Mouse (Mus musculus): ENCODE results near the gene Ccdc181. TPM values are rescaled to one million over a fixed set of nuclear protein-coding genes. Genes with fewer than 3 reads are reported as not detected.

The Ccdc181 gene
- polyA plus RNA-seq, 1 experiment from 2014 or later, result 12.2 TPM

GRCm38 (mm10) chr1:164270941-164271340, 4.4 kb upstream of the Ccdc181 start:
- H3K36me3 ChIP-seq (ENCODE audit: control insufficient read depth, insufficient read depth, low read length), result no peaks in the 10 kb centered on the region
- H3K4me3 ChIP-seq (ENCODE audit: low read depth, low read length), result no peak overlapping the region
- WGBS, result 82% methylated on average over 7 of the region's 7 CpGs
- H3K9me3 ChIP-seq (ENCODE audit: control insufficient read depth, low read depth, low read length), result no peaks in the 10 kb centered on the region
- H3K27ac ChIP-seq (ENCODE audit: low read length), result no peak overlapping the region
- H3K9ac ChIP-seq (replicated peaks; ENCODE audit: low read depth, low read length), result no peak overlapping the region
- no peaks in the 10 kb centered on the region for H3K4me1 ChIP-seq (ENCODE audit: control insufficient read depth, insufficient read depth, low read length)
- H3K4me2 ChIP-seq (replicated peaks; ENCODE audit: low read depth, low read length), result no peak overlapping the region
- no peak for ATAC-seq (ENCODE audit: insufficient number of reproducible peaks, insufficient read depth, low FRiP score, low read depth)
- no peaks in the 10 kb centered on the region for H3K27me3 ChIP-seq (ENCODE audit: control insufficient read depth, insufficient read depth, low read length)

GRCm38 (mm10) chr1:164273659-164274058, 1.7 kb upstream of the Ccdc181 start:
- Histone ChIP-seq H3K27ac (ENCODE audit: low read length) (no peak overlapping the region), H3K36me3 (ENCODE audit: control insufficient read depth, insufficient read depth, low read length) (no peaks in the 10 kb centered on the region), H3K9ac (replicated peaks; ENCODE audit: low read depth, low read length) (no peak overlapping the region), H3K27me3 (ENCODE audit: control insufficient read depth, insufficient read depth, low read length) (no peaks in the 10 kb centered on the region), H3K9me3 (ENCODE audit: control insufficient read depth, low read depth, low read length) (no peaks in the 10 kb centered on the region), H3K4me3 (ENCODE audit: low read depth, low read length) (no peak overlapping the region), H3K4me1 (ENCODE audit: control insufficient read depth, insufficient read depth, low read length) (no peaks in the 10 kb centered on the region), H3K4me2 (replicated peaks; ENCODE audit: low read depth, low read length) (no peak overlapping the region)
- ATAC-seq (ENCODE audit: insufficient number of reproducible peaks, insufficient read depth, low FRiP score, low read depth), result no peak
- 75% methylated on average over 6 of the region's 6 CpGs for WGBS

- H3K4me2 ChIP-seq (replicated peaks; ENCODE audit: low read depth, low read length), result no peak overlapping the region
- H3K27me3 ChIP-seq (ENCODE audit: control insufficient read depth, insufficient read depth, low read length), result no peaks in the 10 kb centered on the region
- H3K9me3 ChIP-seq (ENCODE audit: control insufficient read depth, low read depth, low read length), result no peaks in the 10 kb centered on the region
- H3K36me3 ChIP-seq (ENCODE audit: control insufficient read depth, insufficient read depth, low read length), result no peaks in the 10 kb centered on the region
- H3K9ac ChIP-seq (replicated peaks; ENCODE audit: low read depth, low read length), result no peak overlapping the region
- H3K27ac ChIP-seq (ENCODE audit: low read length), result no peak overlapping the region
- H3K4me1 ChIP-seq (ENCODE audit: control insufficient read depth, insufficient read depth, low read length), result no peaks in the 10 kb centered on the region
- 88% methylated on average over 3 of the region's 3 CpGs for WGBS
- no peak overlapping the region for H3K4me3 ChIP-seq (ENCODE audit: low read depth, low read length)
- no peak for ATAC-seq (ENCODE audit: insufficient number of reproducible peaks, insufficient read depth, low FRiP score, low read depth)
Measured at GRCm38 (mm10) chr1:164276552-164276951, 1.2 kb downstream of the Ccdc181 start.

GRCm38 (mm10) chr1:164279332-164279731, 3.9 kb downstream of the Ccdc181 start:
- H3K4me2 ChIP-seq (replicated peaks; ENCODE audit: low read depth, low read length), result no peak overlapping the region
- no peaks in the 10 kb centered on the region for H3K9me3 ChIP-seq (ENCODE audit: control insufficient read depth, low read depth, low read length)
- no peak for ATAC-seq (ENCODE audit: insufficient number of reproducible peaks, insufficient read depth, low FRiP score, low read depth)
- H3K27me3 ChIP-seq (ENCODE audit: control insufficient read depth, insufficient read depth, low read length), result no peaks in the 10 kb centered on the region
- no peak overlapping the region for H3K9ac ChIP-seq (replicated peaks; ENCODE audit: low read depth, low read length)
- H3K4me1 ChIP-seq (ENCODE audit: control insufficient read depth, insufficient read depth, low read length), result no peaks in the 10 kb centered on the region
- H3K36me3 ChIP-seq (ENCODE audit: control insufficient read depth, insufficient read depth, low read length), result no peaks in the 10 kb centered on the region
- no peak overlapping the region for H3K27ac ChIP-seq (ENCODE audit: low read length)
- no peak overlapping the region for H3K4me3 ChIP-seq (ENCODE audit: low read depth, low read length)
- WGBS, result 69% methylated on average over 4 of the region's 4 CpGs

GRCm38 (mm10) chr1:164284007-164284406, 8.6 kb downstream of the Ccdc181 start:
- Histone ChIP-seq H3K4me3 (ENCODE audit: low read depth, low read length) (no peak overlapping the region), H3K27ac (ENCODE audit: low read length) (no peak overlapping the region), H3K4me1 (ENCODE audit: control insufficient read depth, insufficient read depth, low read length) (no peaks in the 10 kb centered on the region), H3K36me3 (ENCODE audit: control insufficient read depth, insufficient read depth, low read length) (no peaks in the 10 kb centered on the region), H3K4me2 (replicated peaks; ENCODE audit: low read depth, low read length) (no peak overlapping the region), H3K9me3 (ENCODE audit: control insufficient read depth, low read depth, low read length) (no peaks in the 10 kb centered on the region), H3K9ac (replicated peaks; ENCODE audit: low read depth, low read length) (no peak overlapping the region), H3K27me3 (ENCODE audit: control insufficient read depth, insufficient read depth, low read length) (no peaks in the 10 kb centered on the region)
- no peak for ATAC-seq (ENCODE audit: insufficient number of reproducible peaks, insufficient read depth, low FRiP score, low read depth)
- 87% methylated on average over 3 of the region's 3 CpGs for WGBS

GRCm38 (mm10) chr1:164287406-164287805, 12.0 kb downstream of the Ccdc181 start:
- H3K36me3 ChIP-seq (ENCODE audit: control insufficient read depth, insufficient read depth, low read length), result peaks cover 20% of the 10 kb centered on the region
- H3K27me3 ChIP-seq (ENCODE audit: control insufficient read depth, insufficient read depth, low read length), result no peaks in the 10 kb centered on the region
- H3K4me1 ChIP-seq (ENCODE audit: control insufficient read depth, insufficient read depth, low read length), result no peaks in the 10 kb centered on the region
- H3K4me3 ChIP-seq (ENCODE audit: low read depth, low read length), result no peak overlapping the region
- no peak overlapping the region for H3K27ac ChIP-seq (ENCODE audit: low read length)
- WGBS, result 66% methylated on average over 15 of the region's 15 CpGs
- no peak overlapping the region for H3K9ac ChIP-seq (replicated peaks; ENCODE audit: low read depth, low read length)
- ATAC-seq (ENCODE audit: insufficient number of reproducible peaks, insufficient read depth, low FRiP score, low read depth), result no peak
- H3K4me2 ChIP-seq (replicated peaks; ENCODE audit: low read depth, low read length), result no peak overlapping the region
- no peaks in the 10 kb centered on the region for H3K9me3 ChIP-seq (ENCODE audit: control insufficient read depth, low read depth, low read length)

GRCm38 (mm10) chr1:164292040-164292439, 16.7 kb downstream of the Ccdc181 start:
- H3K4me1 ChIP-seq (ENCODE audit: control insufficient read depth, insufficient read depth, low read length), result no peaks in the 10 kb centered on the region
- H3K27me3 ChIP-seq (ENCODE audit: control insufficient read depth, insufficient read depth, low read length), result no peaks in the 10 kb centered on the region
- H3K9ac ChIP-seq (replicated peaks; ENCODE audit: low read depth, low read length), result no peak overlapping the region
- 90% methylated on average over 5 of the region's 5 CpGs for WGBS
- H3K36me3 ChIP-seq (ENCODE audit: control insufficient read depth, insufficient read depth, low read length), result peaks cover 40% of the 10 kb centered on the region
- no peak overlapping the region for H3K4me2 ChIP-seq (replicated peaks; ENCODE audit: low read depth, low read length)
- no peak for ATAC-seq (ENCODE audit: insufficient number of reproducible peaks, insufficient read depth, low FRiP score, low read depth)
- no peak overlapping the region for H3K4me3 ChIP-seq (ENCODE audit: low read depth, low read length)
- no peaks in the 10 kb centered on the region for H3K9me3 ChIP-seq (ENCODE audit: control insufficient read depth, low read depth, low read length)
- no peak overlapping the region for H3K27ac ChIP-seq (ENCODE audit: low read length)

- H3K4me2 ChIP-seq (replicated peaks; ENCODE audit: low read depth, low read length), result no peak overlapping the region
- no peak overlapping the region for H3K27ac ChIP-seq (ENCODE audit: low read length)
- H3K4me1 ChIP-seq (ENCODE audit: control insufficient read depth, insufficient read depth, low read length), result no peaks in the 10 kb centered on the region
- no peak overlapping the region for H3K4me3 ChIP-seq (ENCODE audit: low read depth, low read length)
- H3K36me3 ChIP-seq (ENCODE audit: control insufficient read depth, insufficient read depth, low read length), result peaks cover 58% of the 10 kb centered on the region
- WGBS, result 92% methylated on average over 6 of the region's 6 CpGs
- no peaks in the 10 kb centered on the region for H3K9me3 ChIP-seq (ENCODE audit: control insufficient read depth, low read depth, low read length)
- ATAC-seq (ENCODE audit: insufficient number of reproducible peaks, insufficient read depth, low FRiP score, low read depth), result no peak
- H3K27me3 ChIP-seq (ENCODE audit: control insufficient read depth, insufficient read depth, low read length), result no peaks in the 10 kb centered on the region
- no peak overlapping the region for H3K9ac ChIP-seq (replicated peaks; ENCODE audit: low read depth, low read length)
Measured at GRCm38 (mm10) chr1:164294071-164294470, 18.7 kb downstream of the Ccdc181 start.

- Histone ChIP-seq H3K9ac (replicated peaks; ENCODE audit: low read depth, low read length) (no peak overlapping the region), H3K27ac (ENCODE audit: low read length) (no peak overlapping the region), H3K4me2 (replicated peaks; ENCODE audit: low read depth, low read length) (no peak overlapping the region), H3K9me3 (ENCODE audit: control insufficient read depth, low read depth, low read length) (no peaks in the 10 kb centered on the region), H3K4me3 (ENCODE audit: low read depth, low read length) (no peak overlapping the region), H3K4me1 (ENCODE audit: control insufficient read depth, insufficient read depth, low read length) (no peaks in the 10 kb centered on the region), H3K27me3 (ENCODE audit: control insufficient read depth, insufficient read depth, low read length) (no peaks in the 10 kb centered on the region), H3K36me3 (ENCODE audit: control insufficient read depth, insufficient read depth, low read length) (peaks cover 61% of the 10 kb centered on the region)
- WGBS, result 93% methylated on average over 4 of the region's 5 CpGs
- no peak for ATAC-seq (ENCODE audit: insufficient number of reproducible peaks, insufficient read depth, low FRiP score, low read depth)
Measured at GRCm38 (mm10) chr1:164296473-164296872, 21.1 kb downstream of the Ccdc181 start.

All from stomach, embryonic 14.5 days (tissue).